Mouse (Mus musculus): Measurements from ENCODE around the gene Map2k4. TPM values are rescaled to one million over a fixed set of nuclear protein-coding genes. Genes with fewer than 3 reads are reported as not detected.

Gene Map2k4
- polyA plus RNA-seq, 1 experiment from 2014 or later, result 82.7 TPM

GRCm38 (mm10) chr11:65740390-65740789, 47.7 kb downstream of the Map2k4 start:
- Histone ChIP-seq H3K4me2 (replicated peaks; ENCODE audit: low read depth, low read length) (no peak overlapping the region), H3K27me3 (ENCODE audit: control insufficient read depth, insufficient read depth, low read length) (no peaks in the 10 kb centered on the region), H3K9me3 (ENCODE audit: control insufficient read depth, low read length) (no peaks in the 10 kb centered on the region), H3K4me3 (ENCODE audit: low read depth, low read length) (no peak overlapping the region), H3K27ac (ENCODE audit: low read depth, low read length) (no peak overlapping the region), H3K4me1 (replicated peaks; ENCODE audit: control insufficient read depth, insufficient read depth, low read length) (no peaks in the 10 kb centered on the region), H3K36me3 (ENCODE audit: control insufficient read depth, insufficient read depth, low read length) (no peaks in the 10 kb centered on the region), H3K9ac (ENCODE audit: low read depth, low read length) (no peak overlapping the region)
- ATAC-seq (ENCODE audit: low FRiP score) (no peak), DNase-seq (ENCODE audit: low spot score) (no peak)
- 89% methylated on average over 2 of the region's 2 CpGs for WGBS

- no peak overlapping the region for H3K4me3 ChIP-seq (ENCODE audit: low read depth, low read length)
- no peaks in the 10 kb centered on the region for H3K36me3 ChIP-seq (ENCODE audit: control insufficient read depth, insufficient read depth, low read length)
- no peak overlapping the region for H3K4me2 ChIP-seq (replicated peaks; ENCODE audit: low read depth, low read length)
- no peak overlapping the region for H3K9ac ChIP-seq (ENCODE audit: low read depth, low read length)
- no peaks in the 10 kb centered on the region for H3K4me1 ChIP-seq (replicated peaks; ENCODE audit: control insufficient read depth, insufficient read depth, low read length)
- ATAC-seq (ENCODE audit: low FRiP score) (no peak), DNase-seq (ENCODE audit: low spot score) (no peak)
- no peaks in the 10 kb centered on the region for H3K27me3 ChIP-seq (ENCODE audit: control insufficient read depth, insufficient read depth, low read length)
- H3K9me3 ChIP-seq (ENCODE audit: control insufficient read depth, low read length), result no peaks in the 10 kb centered on the region
- no peak overlapping the region for H3K27ac ChIP-seq (ENCODE audit: low read depth, low read length)
These were observed 48.2 kb downstream of the Map2k4 start for GRCm38 (mm10) chr11:65739880-65740279.

- Histone ChIP-seq H3K27me3 (ENCODE audit: control insufficient read depth, insufficient read depth, low read length) (no peaks in the 10 kb centered on the region), H3K9me3 (ENCODE audit: control insufficient read depth, low read length) (no peaks in the 10 kb centered on the region), H3K4me3 (ENCODE audit: low read depth, low read length) (no peak overlapping the region), H3K36me3 (ENCODE audit: control insufficient read depth, insufficient read depth, low read length) (no peaks in the 10 kb centered on the region), H3K9ac (ENCODE audit: low read depth, low read length) (no peak overlapping the region), H3K4me2 (replicated peaks; ENCODE audit: low read depth, low read length) (no peak overlapping the region), H3K4me1 (replicated peaks; ENCODE audit: control insufficient read depth, insufficient read depth, low read length) (no peaks in the 10 kb centered on the region), H3K27ac (ENCODE audit: low read depth, low read length) (no peak overlapping the region)
- WGBS, result 81% methylated on average over 7 of the region's 7 CpGs
- no peak for DNase-seq (ENCODE audit: low spot score)
- no peak for ATAC-seq (ENCODE audit: low FRiP score)
These were observed 53.4 kb downstream of the Map2k4 start for GRCm38 (mm10) chr11:65734656-65735055.

DNA sequence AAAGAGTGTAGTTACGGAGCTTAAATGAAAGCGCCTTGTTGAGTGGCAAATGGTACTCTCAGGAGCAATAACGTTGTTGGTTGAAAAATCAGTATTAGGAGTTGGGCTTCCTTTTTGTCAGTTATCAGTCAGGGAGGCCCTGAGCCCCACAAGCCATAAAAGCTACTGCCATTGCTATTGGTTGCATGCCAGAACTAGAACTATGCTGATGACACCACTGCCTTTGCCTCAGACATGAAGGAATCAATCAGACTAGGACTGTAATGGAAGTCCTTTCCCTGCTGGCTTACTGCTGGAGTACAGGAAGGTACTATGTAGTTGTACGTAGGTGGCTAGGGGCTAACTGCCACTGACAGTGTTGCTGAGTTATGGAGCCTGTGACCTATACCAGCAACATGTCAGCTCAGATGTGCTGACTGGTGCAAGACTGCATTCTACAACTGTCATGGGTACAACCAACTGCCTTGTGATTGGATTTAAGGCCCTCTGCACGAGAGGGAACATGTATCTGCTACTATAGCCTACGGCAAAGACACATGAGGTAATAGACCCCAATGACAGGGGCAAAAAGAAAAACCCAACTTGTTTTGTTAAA, 58.4 kb downstream of the Map2k4 start:
- WGBS, result 92% methylated on average over 6 of the region's 6 CpGs
- H3K27me3 ChIP-seq (ENCODE audit: control insufficient read depth, insufficient read depth, low read length), result no peaks in the 10 kb centered on the region
- no peak overlapping the region for H3K27ac ChIP-seq (ENCODE audit: low read depth, low read length)
- H3K4me3 ChIP-seq (ENCODE audit: low read depth, low read length), result no peak overlapping the region
- no peak for ATAC-seq (ENCODE audit: low FRiP score)
- no peak for DNase-seq (ENCODE audit: low spot score)
- H3K9ac ChIP-seq (ENCODE audit: low read depth, low read length), result no peak overlapping the region
- no peaks in the 10 kb centered on the region for H3K36me3 ChIP-seq (ENCODE audit: control insufficient read depth, insufficient read depth, low read length)
- no peak overlapping the region for H3K4me2 ChIP-seq (replicated peaks; ENCODE audit: low read depth, low read length)
- H3K9me3 ChIP-seq (ENCODE audit: control insufficient read depth, low read length), result no peaks in the 10 kb centered on the region
- no peaks in the 10 kb centered on the region for H3K4me1 ChIP-seq (replicated peaks; ENCODE audit: control insufficient read depth, insufficient read depth, low read length)

GRCm38 (mm10) chr11:65728906-65729305, 59.2 kb downstream of the Map2k4 start:
- no peak overlapping the region for H3K27ac ChIP-seq (ENCODE audit: low read depth, low read length)
- ATAC-seq (ENCODE audit: low FRiP score) (no peak), DNase-seq (ENCODE audit: low spot score) (no peak)
- H3K4me1 ChIP-seq (replicated peaks; ENCODE audit: control insufficient read depth, insufficient read depth, low read length), result no peaks in the 10 kb centered on the region
- no peak overlapping the region for H3K4me3 ChIP-seq (ENCODE audit: low read depth, low read length)
- no peak overlapping the region for H3K4me2 ChIP-seq (replicated peaks; ENCODE audit: low read depth, low read length)
- H3K27me3 ChIP-seq (ENCODE audit: control insufficient read depth, insufficient read depth, low read length), result no peaks in the 10 kb centered on the region
- WGBS, result 91% methylated on average over 4 of the region's 4 CpGs
- no peak overlapping the region for H3K9ac ChIP-seq (ENCODE audit: low read depth, low read length)
- no peaks in the 10 kb centered on the region for H3K36me3 ChIP-seq (ENCODE audit: control insufficient read depth, insufficient read depth, low read length)
- H3K9me3 ChIP-seq (ENCODE audit: control insufficient read depth, low read length), result no peaks in the 10 kb centered on the region

- Histone ChIP-seq H3K9ac (ENCODE audit: low read depth, low read length) (no peak overlapping the region), H3K27ac (ENCODE audit: low read depth, low read length) (no peak overlapping the region), H3K9me3 (ENCODE audit: control insufficient read depth, low read length) (no peaks in the 10 kb centered on the region), H3K4me3 (ENCODE audit: low read depth, low read length) (no peak overlapping the region), H3K4me1 (replicated peaks; ENCODE audit: control insufficient read depth, insufficient read depth, low read length) (no peaks in the 10 kb centered on the region), H3K36me3 (ENCODE audit: control insufficient read depth, insufficient read depth, low read length) (no peaks in the 10 kb centered on the region), H3K4me2 (replicated peaks; ENCODE audit: low read depth, low read length) (no peak overlapping the region), H3K27me3 (ENCODE audit: control insufficient read depth, insufficient read depth, low read length) (no peaks in the 10 kb centered on the region)
- 80% methylated on average over 2 of the region's 2 CpGs for WGBS
- ATAC-seq (ENCODE audit: low FRiP score) (no peak), DNase-seq (ENCODE audit: low spot score) (no peak)
These were observed 64.4 kb downstream of the Map2k4 start for GRCm38 (mm10) chr11:65723715-65724114.

- H3K4me3 ChIP-seq (ENCODE audit: low read depth, low read length), result no peak overlapping the region
- H3K4me1 ChIP-seq (replicated peaks; ENCODE audit: control insufficient read depth, insufficient read depth, low read length), result no peaks in the 10 kb centered on the region
- H3K9ac ChIP-seq (ENCODE audit: low read depth, low read length), result no peak overlapping the region
- ATAC-seq (ENCODE audit: low FRiP score) (no peak), DNase-seq (ENCODE audit: low spot score) (no peak)
- no peaks in the 10 kb centered on the region for H3K9me3 ChIP-seq (ENCODE audit: control insufficient read depth, low read length)
- no peak overlapping the region for H3K27ac ChIP-seq (ENCODE audit: low read depth, low read length)
- H3K27me3 ChIP-seq (ENCODE audit: control insufficient read depth, insufficient read depth, low read length), result no peaks in the 10 kb centered on the region
- H3K36me3 ChIP-seq (ENCODE audit: control insufficient read depth, insufficient read depth, low read length), result no peaks in the 10 kb centered on the region
- no peak overlapping the region for H3K4me2 ChIP-seq (replicated peaks; ENCODE audit: low read depth, low read length)
- 76% methylated on average over 3 of the region's 3 CpGs for WGBS
These were observed 66.5 kb downstream of the Map2k4 start for GRCm38 (mm10) chr11:65721615-65722014.

DNA sequence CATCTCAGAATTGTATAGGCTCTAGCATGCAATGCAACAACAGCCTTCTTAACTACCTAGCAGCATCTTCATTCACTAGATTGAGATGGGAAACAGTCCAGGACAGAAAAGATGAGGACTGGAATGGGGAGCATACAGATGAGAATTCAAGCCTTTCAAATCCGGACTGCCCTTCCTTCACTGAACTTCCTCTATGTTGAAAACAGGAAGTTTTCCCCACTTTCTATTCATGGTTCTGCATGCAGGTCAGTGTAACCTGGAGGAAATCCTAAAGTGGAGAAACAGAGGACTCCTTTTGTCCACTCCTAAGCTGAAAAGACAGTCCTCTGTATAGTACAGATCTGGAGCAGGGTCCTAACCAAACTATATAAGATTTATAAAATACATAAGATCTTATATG, 68.1 kb downstream of the Map2k4 start:
- DNase-seq (ENCODE audit: low spot score) (no peak), ATAC-seq (ENCODE audit: low FRiP score) (no peak)
- Histone ChIP-seq H3K9ac (ENCODE audit: low read depth, low read length) (no peak overlapping the region), H3K4me3 (ENCODE audit: low read depth, low read length) (no peak overlapping the region), H3K4me1 (replicated peaks; ENCODE audit: control insufficient read depth, insufficient read depth, low read length) (no peaks in the 10 kb centered on the region), H3K9me3 (ENCODE audit: control insufficient read depth, low read length) (no peaks in the 10 kb centered on the region), H3K27me3 (ENCODE audit: control insufficient read depth, insufficient read depth, low read length) (no peaks in the 10 kb centered on the region), H3K36me3 (ENCODE audit: control insufficient read depth, insufficient read depth, low read length) (no peaks in the 10 kb centered on the region), H3K4me2 (replicated peaks; ENCODE audit: low read depth, low read length) (no peak overlapping the region), H3K27ac (ENCODE audit: low read depth, low read length) (no peak overlapping the region)
- WGBS, result 92% methylated on average over 1 of the region's 1 CpGs

GRCm38 (mm10) chr11:65713830-65714229, 74.3 kb downstream of the Map2k4 start:
- no peak for ATAC-seq (ENCODE audit: low FRiP score)
- Histone ChIP-seq H3K9ac (ENCODE audit: low read depth, low read length) (no peak overlapping the region), H3K4me2 (replicated peaks; ENCODE audit: low read depth, low read length) (no peak overlapping the region), H3K27ac (ENCODE audit: low read depth, low read length) (no peak overlapping the region), H3K4me1 (replicated peaks; ENCODE audit: control insufficient read depth, insufficient read depth, low read length) (no peaks in the 10 kb centered on the region), H3K4me3 (ENCODE audit: low read depth, low read length) (no peak overlapping the region), H3K9me3 (ENCODE audit: control insufficient read depth, low read length) (no peaks in the 10 kb centered on the region), H3K27me3 (ENCODE audit: control insufficient read depth, insufficient read depth, low read length) (no peaks in the 10 kb centered on the region), H3K36me3 (ENCODE audit: control insufficient read depth, insufficient read depth, low read length) (no peaks in the 10 kb centered on the region)
- no peak for DNase-seq (ENCODE audit: low spot score)
- WGBS, result 90% methylated on average over 4 of the region's 4 CpGs

All from hindbrain, embryonic 11.5 days (tissue).